Mouse (Mus musculus) intestine, embryonic 14.5 days (tissue): ENCODE measurements around the gene Unc45a. TPM values are rescaled to one million over a fixed set of nuclear protein-coding genes. Genes with fewer than 3 reads are reported as not detected.

Source experiments
- polyA plus RNA-seq: library from polyadenylated mRNA; unstranded; fragments of >200 nt; fragmentation: Nextera tagmentation; extraction: Ambion mirVana; gene quantifications from 2 replicates; pipeline ENCODE4 v1.2.1, GENCODE M21; 2014

The Unc45a gene
- polyA plus RNA-seq, 1 experiment from 2014 or later: 29.9 TPM

Other genes starting within 250 kb of the Unc45a start
- 603 and 627 TPM in 2 replicates for gene Idh2, start 225.6 kb downstream of the Unc45a start, polyA plus RNA-seq
- 15.1 and 15.9 TPM in 2 replicates for gene Sema4b, start 154.2 kb downstream of the Unc45a start, polyA plus RNA-seq
- gene Cib1, start 108.2 kb downstream of the Unc45a start, polyA plus RNA-seq: 129 and 156 TPM in 2 replicates
- 4.4 and 4.5 TPM in 2 replicates for gene Gdpgp1, start 108.1 kb downstream of the Unc45a start, polyA plus RNA-seq
- 0.56 and 0.66 TPM in 2 replicates for gene Ttll13, start 94.6 kb downstream of the Unc45a start, polyA plus RNA-seq
- gene Ngrn, start 79.8 kb downstream of the Unc45a start, polyA plus RNA-seq: 51.1 and 51.4 TPM in 2 replicates
- 11.4 and 16.6 TPM in 2 replicates for gene Vps33b, start 71.4 kb downstream of the Unc45a start, polyA plus RNA-seq
- gene Prc1, start 46.6 kb downstream of the Unc45a start, polyA plus RNA-seq: 149 and 157 TPM in 2 replicates
- 13.5 and 14.4 TPM in 2 replicates for gene Rccd1, start 16.6 kb downstream of the Unc45a start, polyA plus RNA-seq
- 19.8 and 19.9 TPM in 2 replicates for gene Hddc3, start 2.1 kb upstream of the Unc45a start, polyA plus RNA-seq
- gene Man2a2, start 30.4 kb upstream of the Unc45a start, polyA plus RNA-seq: 17.4 and 18.8 TPM in 2 replicates
- 8.0 and 10.1 TPM in 2 replicates for gene Fes, start 46.9 kb upstream of the Unc45a start, polyA plus RNA-seq
- gene Furin, start 64.4 kb upstream of the Unc45a start, polyA plus RNA-seq: 10.3 and 10.6 TPM in 2 replicates
- 23.3 and 29.1 TPM in 2 replicates for gene Blm, start 194.1 kb upstream of the Unc45a start, polyA plus RNA-seq